Mouse (Mus musculus) cerebellum, adult 2 months (tissue): ENCODE results near the gene Sorbs2.

Source experiments
- CTCF ChIP-seq: fragments of 200-500 bp; IDR thresholded peaks from 2 replicates; pipeline ENCODE4 v1.5.1; 2011; ENCODE audit warnings: low read depth, mild to moderate bottlenecking, control low read depth, low read length, moderate library complexity, borderline replicate concordance; ENCODE audit not compliant: insufficient read depth
- POLR2A ChIP-seq: fragments of 200-500 bp; IDR thresholded peaks from 2 replicates; pipeline ENCODE4 v1.6.1; 2011; ENCODE audit warnings: low read length, control low read depth, borderline replicate concordance; ENCODE audit not compliant: insufficient read depth

GRCm38 (mm10) chr8:45799517-45799916 is 291.9 kb downstream of the Sorbs2 start:
- no peak for TF ChIP-seq POLR2A
- TF ChIP-seq CTCF = no peak
